Comparison of ENCODE assay signal across 8 mouse cellular contexts in the genomic region with DNA sequence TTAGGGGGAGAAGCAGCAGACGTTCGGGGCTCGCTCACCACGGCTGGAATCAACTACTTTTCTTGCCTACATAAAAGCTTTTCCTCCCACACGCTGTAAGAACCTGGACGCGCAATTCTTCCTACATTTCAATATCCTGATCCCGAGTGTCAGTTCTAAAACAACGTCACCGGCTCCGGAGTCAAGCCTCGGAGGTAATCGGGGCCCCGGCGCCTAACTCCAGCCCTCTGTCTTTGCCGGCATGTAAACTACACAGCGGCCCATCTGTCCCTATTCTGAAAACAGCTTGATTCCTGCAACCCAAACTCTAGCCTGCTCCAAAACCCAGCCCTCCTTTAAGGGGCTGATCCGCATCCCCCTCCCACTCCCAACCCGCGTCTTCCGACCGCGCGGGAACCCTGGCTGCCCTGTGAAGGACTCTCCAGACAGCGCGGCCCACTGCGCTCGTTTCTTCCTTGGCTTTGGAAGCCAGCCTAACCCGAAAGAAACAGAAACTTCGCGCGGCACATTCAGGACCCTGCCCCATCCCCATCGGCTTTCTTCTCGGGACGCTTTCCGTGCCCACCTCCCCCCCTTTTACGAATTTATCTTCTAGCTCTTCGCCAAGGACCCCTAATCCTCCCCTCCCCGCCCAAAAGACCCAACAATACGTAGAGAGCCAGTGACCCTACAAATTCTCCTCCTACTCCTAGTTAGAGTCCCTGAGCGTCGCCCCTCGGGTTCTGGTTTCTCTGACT. TPM values are rescaled to one million over a fixed set of nuclear protein-coding genes. Genes with fewer than 3 reads are reported as not detected.
DNase-seq lines count a peak whose midpoint lies in the region; ATAC-seq and TF ChIP-seq lines count a peak whose summit lies in the region.

No protein-coding gene starts in this region.

- H3K9me3 ChIP-seq in forebrain, embryonic 15.5 days, result no peaks in the 10 kb centered on the region
- H3K9me3 ChIP-seq in intestine, embryonic 15.5 days, result no peaks in the 10 kb centered on the region
- H3K9me3 ChIP-seq in lung, embryonic 14.5 days (ENCODE audit: low read depth, low read length), result no peaks in the 10 kb centered on the region

- WGBS in forebrain, embryonic 15.5 days, result under 1% methylated on average over 43 of the region's 43 CpGs
- WGBS in intestine, embryonic 15.5 days, result under 1% methylated on average over 43 of the region's 43 CpGs
- WGBS in lung, embryonic 14.5 days, result under 1% methylated on average over 43 of the region's 43 CpGs

- peaks cover 45% of the 10 kb centered on the region for H3K4me1 ChIP-seq in forebrain, embryonic 15.5 days
- peaks cover 18% of the 10 kb centered on the region for H3K4me1 ChIP-seq in intestine, embryonic 15.5 days (replicated peaks)
- H3K4me1 ChIP-seq in lung, embryonic 14.5 days (ENCODE audit: insufficient read depth), result peaks cover 10% of the 10 kb centered on the region

- peak overlapping the region; percentile 95 for H3K9ac ChIP-seq in forebrain, embryonic 15.5 days (replicated peaks)
- H3K9ac ChIP-seq in intestine, embryonic 15.5 days, result peak overlapping the region; percentile 71
- peak overlapping the region; percentile 79 for H3K9ac ChIP-seq in lung, embryonic 14.5 days

- DNase-seq in right cerebral cortex, adult 2 months (ENCODE audit: low spot score in 2 of 2), result peak; percentile 47 to 53
- DNase-seq in right cerebral cortex, postnatal 36 days (ENCODE audit: low spot score in 2 of 2), result no peak
- DNase-seq in brain, embryonic 14.5 days (ENCODE audit: low read depth), result peak; percentile 76
- DNase-seq in lung, embryonic 14.5 days, result peak; percentile 78
- peak; percentile 41 for DNase-seq in ovary, postnatal 14 days (ENCODE audit: low spot score)
- no peak for DNase-seq in thymus, adult 18-20 months

- H3K4me3 ChIP-seq in forebrain, embryonic 15.5 days, result peak overlapping the region; percentile 95
- peak overlapping the region; percentile 74 for H3K4me3 ChIP-seq in intestine, embryonic 15.5 days (replicated peaks)
- H3K4me3 ChIP-seq in lung, embryonic 14.5 days (ENCODE audit: low read depth, low read length), result peak overlapping the region; percentile 69

- ATAC-seq in forebrain, embryonic 15.5 days (replicated peaks), result 0 out of 2 replicates have a peak, but pooled peaks have one; percentile 4
- ATAC-seq in intestine, embryonic 15.5 days, result peak; percentile 19; the same call in 1 of the 2 replicates
- ATAC-seq in lung, embryonic 14.5 days (ENCODE audit: insufficient read depth), result peak; percentile 17; the same call in 1 of the 2 replicates

- TF ChIP-seq POLR2A in brain, embryonic 14.5 days (IDR thresholded peaks at IDR 0.05; ENCODE audit: borderline replicate concordance, extremely low read depth, insufficient read depth, insufficient read length, poor library complexity, severe bottlenecking), result no peak

- H3K27me3 ChIP-seq in forebrain, embryonic 15.5 days, result no peaks in the 10 kb centered on the region
- no peaks in the 10 kb centered on the region for H3K27me3 ChIP-seq in intestine, embryonic 15.5 days (replicated peaks)
- 0 out of 2 replicates have a peak, but pooled peaks cover 4% of the 10 kb centered on the region for H3K27me3 ChIP-seq in lung, embryonic 14.5 days (ENCODE audit: insufficient read depth, low read length)

- no peak for TF ChIP-seq CTCF in brain, embryonic 14.5 days (IDR thresholded peaks at IDR 0.05; ENCODE audit: borderline replicate concordance, extremely low read depth, insufficient read depth, insufficient read length)
- TF ChIP-seq CTCF in lung, embryonic 14.5 days (IDR thresholded peaks at IDR 0.05; ENCODE audit: low read depth), result no peak

- peak overlapping the region; percentile 95 for H3K4me2 ChIP-seq in forebrain, embryonic 15.5 days (replicated peaks)
- peak overlapping the region; percentile 91 for H3K4me2 ChIP-seq in intestine, embryonic 15.5 days (replicated peaks)
- peak overlapping the region; percentile 91 for H3K4me2 ChIP-seq in lung, embryonic 14.5 days

- no peaks in the 10 kb centered on the region for H3K36me3 ChIP-seq in forebrain, embryonic 15.5 days
- H3K36me3 ChIP-seq in intestine, embryonic 15.5 days, result no peaks in the 10 kb centered on the region
- H3K36me3 ChIP-seq in lung, embryonic 14.5 days (ENCODE audit: insufficient read depth), result no peaks in the 10 kb centered on the region

- peak overlapping the region; percentile 100 for H3K27ac ChIP-seq in forebrain, embryonic 15.5 days (replicated peaks)
- H3K27ac ChIP-seq in intestine, embryonic 15.5 days, result peak overlapping the region; percentile 97
- peak overlapping the region; percentile 97 for H3K27ac ChIP-seq in lung, embryonic 14.5 days (ENCODE audit: low read depth)

RNA-seq across cellular contexts. Expression of a gene that starts 1.4 kb away (rescaled TPM):
- polyA plus RNA-seq in brain, embryonic 14.5 days (2012; rRNA removed), result 37.2 and 38.3 TPM in 2 replicates
- polyA plus RNA-seq in forebrain, embryonic 15.5 days (2015; fragmentation: Nextera tagmentation; extraction: Ambion mirVana), result 20.2 and 21.3 TPM in 2 replicates
- 7.9 and 8.2 TPM in 2 replicates for polyA plus RNA-seq in intestine, embryonic 15.5 days (2015; fragmentation: Nextera tagmentation; extraction: Ambion mirVana)
- 6.7 and 7.1 TPM in 2 replicates for polyA plus RNA-seq in lung, embryonic 14.5 days (2014; fragmentation: Nextera tagmentation; extraction: Ambion mirVana)

Comparison
In these comparisons a context has a peak if more than half of its experiments do, and no peak if none do; other contexts are left out.
1. DNase-seq: peak in right cerebral cortex, adult 2 months (2 of 2), brain, embryonic 14.5 days (single experiment), lung, embryonic 14.5 days (single experiment) and ovary, postnatal 14 days (single experiment); none in right cerebral cortex, postnatal 36 days (0 of 2) and thymus, adult 18-20 months (0 of 2).
2. Peak in every context shown above with its lines, with median percentiles within 50 percentile points of each other: ATAC-seq, H3K27ac ChIP-seq, H3K4me2 ChIP-seq, H3K4me3 ChIP-seq and H3K9ac ChIP-seq.